Mouse (Mus musculus) left cerebral cortex, adult 9 months (tissue): ENCODE data around the gene Ywhae.

Source experiments
- DNase-seq, 2 experiments: peaks; one replicate each; pipeline ENCODE4 v3.0.0; 2022; ENCODE audit warnings: low spot score in 2 of 2

The Ywhae gene

DNA sequence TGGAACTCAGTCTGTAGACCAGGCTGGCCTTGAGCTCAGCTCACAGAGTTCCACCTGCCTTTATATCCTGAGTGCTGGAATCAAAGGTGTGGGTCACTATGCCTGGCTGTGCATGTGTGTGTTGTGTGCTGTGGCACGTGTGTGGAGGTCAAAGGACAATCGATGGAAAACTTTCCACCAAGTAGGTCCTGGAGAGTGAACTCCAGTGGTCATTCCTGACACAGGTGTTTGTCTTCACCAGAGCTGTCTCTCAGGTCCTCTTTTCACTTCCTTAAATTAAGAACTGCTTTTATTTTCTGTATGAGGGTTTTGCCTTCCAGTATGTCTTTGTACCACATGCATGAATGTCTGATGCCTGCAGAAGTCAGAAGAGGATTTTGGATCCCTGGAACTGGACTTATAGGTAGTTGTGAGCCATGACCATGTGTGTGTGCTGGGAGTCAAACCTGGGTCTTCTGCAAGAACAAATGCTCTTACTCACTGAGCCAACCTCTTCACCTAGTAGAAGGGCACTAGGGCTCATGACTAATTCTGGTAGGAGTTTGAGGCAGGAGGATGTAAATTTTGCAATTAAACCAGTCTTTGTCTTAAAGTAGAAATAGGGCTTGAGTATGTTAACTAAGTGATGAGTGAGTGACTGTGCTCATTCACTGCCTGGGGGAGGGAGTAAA lies 5.3 kb downstream of the Ywhae start:
- no peak for DNase-seq

DNA sequence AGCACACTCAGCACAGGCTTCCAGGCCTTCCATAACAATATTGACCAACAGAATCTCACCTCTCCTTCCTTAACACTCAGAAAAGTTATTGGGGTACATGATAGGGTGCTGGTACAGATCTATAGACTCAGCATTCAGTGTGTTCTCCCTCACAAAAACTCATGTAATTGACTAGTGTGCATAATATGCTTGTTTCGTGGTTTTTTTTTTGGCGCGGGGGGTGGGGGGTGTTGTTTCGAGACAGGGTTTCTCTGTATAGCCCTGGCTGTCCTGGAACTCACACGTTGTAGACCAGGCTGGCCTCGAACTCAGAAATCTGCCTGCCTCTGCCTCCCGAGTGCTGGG lies 5.8 kb downstream of the Ywhae start:
- no peak for DNase-seq

DNA sequence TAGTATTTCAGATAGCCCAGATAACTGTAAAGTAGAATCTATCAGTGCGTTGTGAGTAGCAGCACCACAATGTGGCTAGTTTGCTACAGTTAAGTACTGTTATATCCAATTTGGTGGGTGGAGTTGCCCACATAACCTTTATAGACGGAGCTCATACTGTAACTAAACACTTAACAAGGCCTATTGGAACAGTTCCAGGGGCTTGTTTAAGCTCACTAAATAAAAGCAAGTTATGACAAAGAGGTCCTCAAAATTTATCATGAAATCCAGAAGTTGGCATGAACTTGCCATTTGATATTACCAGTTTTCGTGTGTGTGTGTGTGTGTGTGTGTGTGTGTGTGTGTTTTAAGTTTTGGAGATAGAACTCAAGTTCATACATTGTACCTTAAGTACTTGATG lies 7.5 kb downstream of the Ywhae start:
- no peak for DNase-seq

GRCm38 (mm10) chr11:75741615-75742014 lies 8.9 kb downstream of the Ywhae start:
- DNase-seq, result no peak

DNA sequence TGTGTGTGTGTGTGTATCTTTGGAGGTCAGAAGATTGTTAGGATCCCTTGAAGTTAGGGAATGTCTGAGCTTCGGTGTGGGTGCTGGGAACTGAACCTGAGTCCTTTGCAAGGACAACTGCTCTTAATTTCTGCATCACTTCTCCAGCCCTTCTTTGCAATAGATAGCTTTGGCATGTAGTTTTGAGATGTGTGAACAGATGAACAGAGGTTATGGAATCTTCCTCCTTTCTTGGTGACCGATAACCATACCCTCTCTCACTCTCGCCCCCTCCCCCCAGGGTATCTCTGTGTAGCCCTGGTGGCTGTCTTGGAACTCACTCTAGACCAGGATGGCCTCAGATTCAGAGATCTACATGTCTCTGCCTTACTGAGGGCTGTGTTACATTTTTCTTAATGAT lies 12.1 kb downstream of the Ywhae start:
- DNase-seq, result no peak

- DNase-seq, result no peak
These were observed 17.9 kb downstream of the Ywhae start for GRCm38 (mm10) chr11:75750537-75750936.

DNA sequence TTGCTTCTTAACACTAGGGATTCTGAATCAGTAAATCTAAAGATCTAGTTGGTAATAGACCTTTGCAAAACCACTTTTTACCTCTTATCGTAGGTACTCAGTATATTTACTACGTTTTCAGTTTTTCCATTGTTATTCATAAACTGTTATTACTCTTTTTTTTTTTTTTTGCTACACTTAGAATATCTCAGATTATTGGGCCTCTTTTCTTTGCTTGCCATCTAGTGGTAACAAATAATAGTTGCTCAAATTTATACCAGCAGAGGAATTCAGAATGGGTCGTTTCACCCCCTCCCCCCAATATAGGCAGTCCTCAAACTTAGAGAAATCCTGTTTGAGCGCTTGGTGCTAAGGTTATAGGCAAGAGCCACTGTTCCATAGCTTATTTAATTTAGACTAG lies 18.4 kb downstream of the Ywhae start:
- DNase-seq, result no peak

- DNase-seq, result no peak
These were observed 24.0 kb downstream of the Ywhae start for GRCm38 (mm10) chr11:75756687-75757086.

- no peak for DNase-seq
These were observed 25.9 kb downstream of the Ywhae start for GRCm38 (mm10) chr11:75758553-75758952.

DNA sequence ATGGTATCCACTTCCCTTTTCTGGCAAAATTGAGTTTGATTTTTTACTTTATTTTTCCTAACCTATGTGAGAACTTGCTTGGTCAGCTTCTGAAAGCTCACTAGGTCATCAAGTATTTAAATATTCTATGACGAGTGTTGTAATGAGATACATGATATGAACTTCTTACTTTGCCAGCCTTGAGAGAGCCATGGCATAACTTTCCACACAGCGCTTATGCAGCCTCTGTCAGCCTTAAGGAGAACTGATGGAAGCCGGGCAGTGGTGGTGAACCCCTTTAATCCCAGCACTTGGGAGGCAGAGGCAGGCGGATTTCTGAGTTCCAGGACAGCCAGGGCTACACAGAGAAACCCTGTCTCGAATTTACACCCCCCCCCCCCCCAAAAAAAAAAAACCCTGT lies 28.1 kb downstream of the Ywhae start:
- DNase-seq, result no peak

DNA sequence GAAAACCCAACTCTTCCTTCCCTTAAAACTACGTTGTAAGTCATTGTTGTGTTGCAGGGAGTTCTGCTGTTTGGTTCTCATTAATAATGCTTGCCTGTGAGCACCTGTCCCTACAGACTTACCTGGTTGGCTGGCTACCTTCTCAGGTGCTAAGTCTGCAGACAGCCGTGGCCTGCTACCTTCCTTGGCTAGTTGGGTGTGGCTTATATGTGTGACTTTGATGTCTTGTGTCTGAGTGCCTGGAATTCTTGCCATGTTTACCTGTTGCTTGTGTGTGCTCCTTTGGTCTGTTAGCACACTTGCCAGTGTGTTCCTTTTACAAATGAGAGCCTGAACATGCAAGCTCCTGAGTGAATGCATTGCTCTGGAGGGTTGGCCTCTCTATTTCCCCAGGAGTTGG lies 30.0 kb downstream of the Ywhae start:
- DNase-seq, result no peak

DNA sequence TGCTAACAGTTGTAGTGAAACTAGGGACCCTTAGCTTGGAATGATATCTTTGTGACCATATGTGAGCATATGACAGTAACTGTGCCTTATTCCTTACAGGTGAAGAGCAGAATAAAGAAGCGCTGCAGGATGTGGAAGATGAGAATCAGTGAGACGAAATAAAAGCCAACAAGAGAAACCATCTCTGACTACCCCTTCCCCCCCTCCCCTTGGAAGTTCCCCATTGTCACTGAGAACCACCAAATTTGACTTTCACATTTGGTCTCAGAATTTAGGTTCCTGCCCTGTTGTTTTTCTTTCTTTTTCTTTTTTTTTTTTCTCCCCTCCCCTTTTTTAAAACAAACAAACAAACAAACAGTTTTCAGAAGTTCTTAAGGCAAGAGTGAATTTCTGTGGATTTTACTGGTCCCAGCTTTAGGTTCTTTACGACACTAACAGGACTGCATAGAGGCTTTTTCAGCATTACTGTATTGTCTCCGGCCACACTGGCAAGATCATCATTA lies 31.9 kb downstream of the Ywhae start:
- no peak for DNase-seq

GRCm38 (mm10) chr11:75765161-75765560 lies 32.5 kb downstream of the Ywhae start:
- no peak for DNase-seq

DNA sequence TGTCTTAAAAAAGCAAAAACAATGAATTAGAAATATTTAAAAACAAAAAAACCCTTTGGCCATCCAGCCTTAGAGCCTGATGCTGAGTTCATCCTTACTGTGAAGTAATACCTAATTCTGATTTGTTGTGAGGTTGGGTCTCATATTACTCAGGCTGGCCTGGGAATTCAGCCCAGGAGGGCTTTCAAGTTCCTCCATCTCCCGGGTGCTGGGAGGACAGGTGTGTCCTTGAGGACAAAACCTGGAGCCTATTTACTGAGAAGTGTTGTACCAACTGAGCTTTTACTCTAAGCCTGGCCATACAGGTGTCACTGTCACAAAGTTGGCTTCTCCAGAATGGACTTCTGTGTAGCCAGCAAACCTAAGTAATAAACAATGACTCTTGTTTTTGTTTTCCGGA lies 34.3 kb downstream of the Ywhae start:
- DNase-seq, result no peak

DNA sequence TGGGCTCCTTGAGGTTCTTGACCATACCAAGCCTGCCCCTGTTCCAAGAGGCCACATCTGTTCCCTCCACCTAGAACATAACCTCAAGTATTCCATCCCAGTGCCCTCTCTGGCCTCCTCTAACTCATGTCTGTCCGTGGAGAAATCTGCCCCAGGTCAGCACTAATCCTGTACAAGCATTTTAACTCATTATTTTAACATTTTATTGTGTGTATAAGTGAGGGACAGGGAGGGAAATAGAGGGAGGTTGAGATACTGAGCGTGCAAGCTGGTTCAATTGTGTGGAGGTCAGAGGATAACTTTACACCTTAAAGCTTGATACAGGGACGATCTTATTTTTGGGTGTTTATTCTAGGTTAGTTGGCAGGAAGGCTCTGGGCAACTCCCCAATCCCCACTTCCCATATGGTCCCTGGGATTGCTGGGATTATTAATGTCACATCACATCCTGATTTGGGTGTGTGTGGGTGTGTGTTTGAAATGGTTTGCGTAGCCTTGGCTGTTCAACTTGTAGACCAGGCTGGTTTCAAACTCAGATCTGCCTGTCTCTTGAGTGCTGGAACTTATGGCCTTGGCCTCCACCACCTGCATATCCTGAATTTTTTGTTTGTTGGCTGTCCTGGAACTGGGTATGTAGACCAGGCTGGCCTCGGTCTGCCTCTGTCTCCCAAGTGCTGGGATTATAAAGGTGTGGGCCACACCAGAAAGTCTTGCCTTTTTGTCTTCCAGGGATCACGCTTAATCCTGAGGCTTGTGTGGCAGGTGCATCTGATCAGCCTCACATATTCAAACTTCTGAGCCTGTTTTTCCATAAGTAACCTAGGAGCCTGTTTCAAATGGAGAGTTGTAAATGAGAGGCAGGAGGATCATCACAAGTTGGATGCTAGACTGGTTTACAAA lies 35.7 kb downstream of the Ywhae start:
- DNase-seq, result peak in 1 of 2 experiments; percentile 41

GRCm38 (mm10) chr11:75769206-75769605 lies 36.5 kb downstream of the Ywhae start:
- DNase-seq, result peak; percentile 47 to 75

DNA sequence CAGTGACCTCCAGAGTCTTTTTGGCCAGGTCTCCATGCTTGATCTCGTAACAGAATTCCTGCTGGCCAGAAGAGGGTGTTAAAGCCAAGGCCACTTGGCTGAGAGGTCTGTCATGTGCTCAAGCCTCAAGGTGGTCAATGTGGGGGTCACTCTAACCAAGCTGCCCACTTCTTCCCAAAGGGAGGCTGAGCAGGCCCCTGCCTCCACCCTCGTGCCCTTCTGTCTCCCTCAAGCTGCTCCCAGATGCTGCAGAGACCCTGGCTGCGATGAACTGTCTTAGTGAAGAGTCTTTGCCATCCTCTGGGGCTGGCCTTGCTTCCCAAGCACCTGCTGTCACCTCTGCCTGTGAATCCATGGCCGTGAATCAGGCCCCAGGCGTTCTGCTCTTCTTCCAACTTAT lies 39.9 kb downstream of the Ywhae start:
- no peak for DNase-seq

DNA sequence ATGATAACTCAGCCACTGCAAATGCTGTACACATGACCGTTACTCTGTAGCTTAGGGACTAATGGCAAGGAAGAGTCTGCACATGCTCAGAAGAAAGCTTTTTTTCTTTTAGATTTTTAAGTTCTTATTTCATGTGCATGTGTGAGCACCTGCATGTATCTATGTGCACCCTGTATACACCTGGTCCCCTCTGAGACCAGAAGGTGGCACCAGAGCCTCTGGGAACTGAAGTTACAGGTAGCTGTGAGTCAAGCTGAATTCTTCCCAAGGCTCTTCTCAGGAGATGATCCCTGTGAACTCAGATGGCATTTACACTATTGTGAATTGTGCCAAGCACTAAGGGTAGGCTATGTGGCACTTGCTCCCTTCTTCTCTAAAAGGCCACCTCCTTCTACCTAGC lies 43.2 kb downstream of the Ywhae start:
- DNase-seq, result no peak

GRCm38 (mm10) chr11:75781919-75782318 lies 49.2 kb downstream of the Ywhae start:
- DNase-seq, result peak in 1 of 2 experiments; percentile 73

GRCm38 (mm10) chr11:75783799-75784198 lies 51.1 kb downstream of the Ywhae start:
- no peak for DNase-seq

DNA sequence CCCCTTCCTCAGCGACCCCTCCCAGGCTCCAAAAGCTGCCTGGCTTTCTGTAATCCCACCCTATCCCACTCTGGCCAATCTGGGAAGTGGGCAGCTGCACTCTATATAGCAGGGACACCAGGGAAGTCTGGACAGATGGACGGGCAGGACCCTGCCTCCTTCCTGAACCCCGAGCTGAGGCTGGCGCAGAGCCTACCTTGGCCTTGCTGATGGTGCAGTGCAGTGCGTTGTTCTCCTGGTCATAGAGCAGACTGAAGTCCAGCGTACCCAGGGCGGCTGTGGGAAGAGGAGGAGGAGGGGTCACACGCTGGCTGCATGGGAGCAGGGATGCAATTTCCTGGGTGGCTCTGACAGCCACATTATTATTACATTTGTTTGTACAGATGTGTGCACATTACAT lies 53.2 kb downstream of the Ywhae start:
- no peak for DNase-seq

DNA sequence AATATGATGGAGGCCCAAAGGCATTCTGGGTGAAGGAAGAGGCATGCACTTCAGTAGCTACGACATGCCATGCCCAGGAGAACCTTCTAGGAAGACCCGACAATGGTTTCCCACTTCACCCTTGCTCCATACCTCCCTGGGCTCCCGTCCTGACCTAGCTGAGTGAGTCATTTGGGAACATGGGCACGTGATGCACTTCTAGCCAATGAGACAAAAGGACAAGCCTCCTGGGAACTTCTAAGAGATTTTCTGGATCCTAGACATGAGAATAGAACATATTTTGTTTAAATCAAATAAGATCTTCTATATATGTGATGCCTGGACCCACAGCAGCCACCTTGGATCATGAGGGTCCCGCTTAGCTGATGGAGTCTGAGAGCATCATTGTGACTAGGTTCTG lies 59.9 kb downstream of the Ywhae start:
- no peak for DNase-seq

GRCm38 (mm10) chr11:75793351-75793750 lies 60.7 kb downstream of the Ywhae start:
- DNase-seq, result no peak
